Mouse (Mus musculus) thymus, postnatal 36 days (tissue): Measurements from ENCODE around the gene Stk24.

Experiments used
- DNase-seq, 2 experiments: peaks; one replicate each; pipeline ENCODE4 v3.0.0; 2022; ENCODE audit warnings: mixed read lengths in 2 of 2

Stk24 gene

GRCm38 (mm10) chr14:121350011-121350410 lies 29.8 kb downstream of the Stk24 start:
- no peak for DNase-seq

GRCm38 (mm10) chr14:121349291-121349690 lies 30.5 kb downstream of the Stk24 start:
- no peak for DNase-seq

DNA sequence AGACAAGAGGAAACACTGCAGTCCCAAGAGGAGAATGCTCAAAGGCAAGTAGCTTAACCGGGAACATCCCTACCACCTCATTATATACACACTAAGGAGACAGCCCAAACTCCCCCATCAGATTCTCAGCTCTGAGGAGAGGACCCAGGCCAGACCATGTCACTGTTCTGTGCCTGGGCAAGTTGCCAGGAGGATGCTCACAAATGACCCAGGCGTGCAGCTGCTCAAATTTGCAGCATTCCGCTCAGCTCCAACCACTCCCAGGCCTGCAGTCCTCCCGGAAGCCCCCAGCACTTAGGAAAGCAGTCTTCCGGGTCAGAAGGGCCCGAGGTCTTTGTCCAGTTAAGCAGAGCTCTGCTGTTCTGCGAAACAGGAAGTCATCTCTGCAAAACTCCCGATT lies 31.6 kb downstream of the Stk24 start:
- no peak for DNase-seq

DNA sequence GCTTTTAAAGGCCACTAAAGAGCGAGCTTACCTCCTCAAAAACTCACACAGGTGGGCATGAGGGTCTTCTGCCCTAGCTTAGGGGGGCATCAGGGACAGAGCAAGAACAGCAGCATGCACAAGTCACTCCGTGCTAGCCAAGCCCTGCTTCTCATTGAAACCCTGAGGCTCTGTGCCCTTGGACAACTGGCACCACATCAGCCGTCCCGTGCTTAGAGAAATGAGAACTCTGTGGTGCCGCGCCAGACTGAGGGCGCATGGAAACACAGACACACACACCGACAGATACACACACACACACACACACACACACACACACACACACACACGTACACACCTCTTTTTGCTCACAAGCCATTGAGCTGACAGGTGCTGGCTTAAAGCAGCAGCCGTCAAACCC lies 32.7 kb downstream of the Stk24 start:
- no peak for DNase-seq

DNA sequence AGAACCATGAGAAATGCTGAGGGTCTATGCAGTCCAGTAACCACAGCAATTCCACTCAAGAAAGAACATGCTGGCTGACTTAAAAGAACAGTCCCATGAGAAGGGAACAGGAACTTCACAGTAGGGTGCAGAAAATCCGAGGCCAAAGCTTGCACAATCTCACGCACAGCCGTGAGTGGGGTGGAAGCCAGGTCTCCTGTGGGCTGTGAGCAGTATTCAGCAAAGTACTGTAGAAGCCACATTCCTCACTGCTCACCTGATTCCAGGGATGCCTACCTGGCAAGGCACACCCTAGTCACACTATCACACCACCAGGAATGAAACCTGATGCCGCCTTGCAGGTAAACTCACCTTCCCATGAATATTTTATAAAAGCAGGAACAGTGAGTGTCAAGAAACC lies 33.2 kb downstream of the Stk24 start:
- DNase-seq = no peak

DNA sequence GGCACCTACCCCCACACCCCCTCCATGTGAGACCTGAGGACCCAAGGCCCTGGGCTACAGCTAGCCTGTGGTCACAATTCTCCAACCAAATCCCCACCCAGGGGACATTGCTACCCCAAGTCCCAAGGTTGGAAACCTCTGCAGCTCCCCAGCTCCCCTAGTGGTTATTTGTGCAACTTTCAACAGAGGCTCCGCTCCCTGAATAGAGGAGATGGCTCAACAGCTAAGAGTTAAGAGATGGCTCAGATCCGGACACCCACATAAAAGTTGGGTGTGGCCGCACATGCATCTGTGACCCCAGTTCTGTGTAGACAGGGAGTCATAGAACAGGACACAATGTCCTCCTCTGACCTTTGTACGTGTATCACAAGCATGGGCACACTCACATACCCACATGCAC lies 33.8 kb downstream of the Stk24 start:
- DNase-seq = no peak

- DNase-seq = no peak
These were observed 34.9 kb downstream of the Stk24 start for GRCm38 (mm10) chr14:121344928-121345327.

- no peak for DNase-seq
These were observed 36.9 kb downstream of the Stk24 start for GRCm38 (mm10) chr14:121342885-121343284.

DNA sequence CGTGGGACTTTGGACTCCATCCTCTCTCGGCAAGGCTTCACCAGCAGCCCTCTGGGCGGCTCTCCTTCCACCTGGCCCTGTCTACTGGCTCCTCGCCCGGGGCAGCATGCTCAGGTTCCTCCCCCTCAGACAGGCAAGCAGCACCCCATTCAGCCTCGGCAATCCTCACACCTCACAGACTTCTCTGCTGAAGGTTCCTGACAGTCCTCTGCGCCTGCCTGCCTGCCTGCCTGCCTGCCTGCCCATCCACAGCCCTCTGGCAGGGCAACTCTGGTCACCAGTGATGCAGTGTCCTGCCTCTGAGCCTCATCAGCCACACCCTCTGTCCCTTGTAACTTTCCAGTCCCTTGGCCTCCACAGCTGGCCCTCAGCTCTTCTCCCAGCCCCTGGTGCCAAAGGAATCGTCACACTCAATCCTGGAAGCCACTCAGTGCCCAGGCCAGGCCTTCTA lies 39.8 kb downstream of the Stk24 start:
- no peak for DNase-seq

DNA sequence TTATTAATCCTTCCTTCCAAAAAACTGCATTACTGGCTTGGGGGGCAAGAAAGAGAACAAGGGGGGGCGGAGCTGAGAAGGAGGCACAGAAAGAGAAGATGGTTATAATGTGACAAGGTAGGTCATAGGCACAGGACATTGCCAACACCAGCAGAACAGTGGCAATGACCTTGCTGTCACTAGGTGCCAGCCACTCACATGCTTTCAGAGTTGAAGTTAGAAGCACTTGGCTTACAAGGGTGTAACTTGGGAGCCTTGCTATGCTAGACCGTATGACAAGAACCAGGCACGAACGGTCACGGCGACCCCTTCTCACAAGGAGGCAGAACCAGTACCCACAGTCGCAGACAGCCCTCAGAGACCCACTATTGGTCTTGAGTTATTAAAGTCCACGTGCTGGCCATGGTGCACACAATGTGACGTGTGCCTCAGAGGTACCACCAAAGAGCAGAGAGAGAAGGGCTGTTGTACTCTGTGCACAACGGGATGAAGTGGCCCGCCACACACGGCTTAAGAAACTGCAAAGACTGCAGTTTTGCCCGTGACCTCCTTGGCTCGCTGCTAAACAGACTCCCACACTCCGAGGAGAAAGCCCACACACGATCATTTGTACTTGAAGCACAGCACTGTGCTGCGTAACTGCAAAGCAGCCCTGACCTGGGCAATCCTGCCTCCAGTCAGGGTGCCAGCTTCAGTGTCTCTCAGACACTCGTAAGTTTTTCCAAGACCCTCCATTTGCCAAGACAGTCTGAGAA lies 40.8 kb downstream of the Stk24 start:
- DNase-seq = no peak

GRCm38 (mm10) chr14:121330090-121330408 lies 49.8 kb downstream of the Stk24 start:
- DNase-seq = no peak

DNA sequence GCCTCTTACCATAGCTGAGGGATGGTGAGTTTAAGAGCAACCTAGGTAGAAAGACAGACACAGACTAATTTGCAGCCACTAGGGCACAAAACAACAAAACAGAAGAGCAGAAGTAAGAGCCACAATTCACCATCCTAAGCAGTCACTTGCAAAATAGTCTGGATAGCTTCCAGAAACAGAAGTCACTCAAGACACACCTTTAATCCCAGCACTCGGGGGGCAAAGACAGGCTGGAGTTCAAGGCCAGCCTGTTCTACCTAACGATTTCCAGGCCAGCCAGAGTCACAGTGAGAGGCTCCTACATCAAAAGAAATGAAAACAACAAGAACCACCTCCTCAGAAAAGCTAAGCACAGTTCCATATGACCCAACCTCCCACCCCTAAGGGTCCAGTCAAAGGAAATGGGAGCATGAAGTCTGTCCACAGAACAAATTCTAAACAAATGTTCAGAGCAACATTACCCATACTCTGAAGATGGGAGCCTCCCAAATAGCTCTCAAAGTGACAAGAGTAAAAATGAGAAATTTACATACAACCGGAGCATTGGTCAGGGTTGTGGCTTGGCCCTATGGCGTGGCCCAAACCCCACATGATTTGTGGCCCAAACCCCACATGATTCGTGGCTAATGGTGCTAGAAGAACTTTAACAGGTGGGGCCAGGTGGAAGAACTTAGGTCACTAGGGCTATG lies 50.3 kb downstream of the Stk24 start:
- no peak for DNase-seq

DNA sequence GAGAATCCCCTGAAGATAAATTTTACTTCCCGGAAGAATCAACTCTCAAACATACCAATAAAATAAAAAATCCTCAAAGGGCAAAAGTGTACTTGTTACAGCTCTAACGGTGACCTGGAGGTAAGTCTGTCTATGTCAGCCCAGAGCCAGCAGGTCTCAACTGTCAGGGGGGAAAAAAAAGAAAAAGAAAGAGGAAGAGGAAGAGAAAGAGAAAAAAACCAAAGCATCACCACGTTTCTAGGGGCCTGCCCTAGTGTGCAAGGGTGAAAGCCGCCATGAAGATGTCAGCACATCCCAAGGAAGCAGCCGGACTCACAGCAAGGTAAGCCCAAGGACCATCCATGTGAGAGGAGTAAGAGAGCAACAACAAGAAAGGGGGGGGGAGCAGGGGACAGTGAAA lies 50.9 kb downstream of the Stk24 start:
- no peak for DNase-seq

DNA sequence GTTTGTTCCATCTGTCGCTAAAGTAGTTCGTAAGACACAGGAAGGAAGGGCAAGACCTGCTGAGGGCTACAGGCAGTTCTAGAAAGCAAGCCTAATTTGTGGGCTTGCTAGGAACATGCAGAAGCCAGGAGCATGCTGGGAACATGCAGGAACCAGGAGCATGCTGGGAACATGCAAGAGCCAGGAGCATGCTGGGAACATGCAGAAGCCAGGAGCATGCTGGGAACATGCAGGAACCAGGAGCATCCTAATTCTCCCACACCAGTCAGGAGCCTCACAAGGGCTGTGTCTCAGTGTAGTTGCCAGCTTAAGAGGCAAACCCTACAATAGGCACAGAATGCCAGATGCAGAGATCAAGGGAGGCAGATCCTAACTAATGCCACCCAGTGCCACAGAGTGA lies 53.4 kb downstream of the Stk24 start:
- no peak for DNase-seq

DNA sequence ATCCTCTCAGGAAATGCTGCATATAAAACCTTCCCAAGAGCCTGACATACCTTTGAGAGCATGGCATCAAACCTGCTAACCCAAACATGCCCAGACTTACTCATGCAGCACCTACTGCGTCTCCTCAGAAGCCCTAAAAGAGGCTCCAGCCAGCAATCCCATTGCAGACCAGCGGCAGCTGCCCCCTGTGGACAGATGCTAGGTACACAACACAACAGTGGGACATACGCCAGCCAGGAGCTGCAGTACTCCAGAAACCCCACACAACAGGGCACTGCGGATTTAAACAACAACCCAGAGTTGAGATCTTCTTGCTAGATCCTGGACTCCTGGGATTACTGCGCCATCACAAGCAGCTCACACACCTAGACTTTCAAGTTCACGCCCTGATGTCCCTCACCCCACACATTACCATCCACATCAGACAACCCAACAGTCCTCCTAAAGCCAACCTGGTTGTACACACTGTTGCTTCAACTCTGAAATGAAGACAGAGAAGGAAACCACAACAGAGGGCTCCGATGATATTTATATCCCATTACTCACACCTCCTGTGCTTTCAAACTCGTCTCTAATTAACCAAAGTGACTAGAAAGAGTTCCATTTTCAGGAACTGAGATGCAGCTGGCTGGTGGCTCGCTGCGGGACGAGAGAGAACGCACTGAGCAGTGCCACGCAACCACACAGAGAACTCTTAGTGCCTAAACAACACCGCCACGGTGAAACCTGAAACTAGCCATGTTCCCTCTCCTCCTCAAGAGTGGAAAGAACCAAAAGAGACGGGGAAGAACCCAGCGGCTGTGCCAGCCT lies 55.1 kb downstream of the Stk24 start:
- DNase-seq = no peak

- no peak for DNase-seq
These were observed 57.2 kb downstream of the Stk24 start for GRCm38 (mm10) chr14:121322641-121323040.

DNA sequence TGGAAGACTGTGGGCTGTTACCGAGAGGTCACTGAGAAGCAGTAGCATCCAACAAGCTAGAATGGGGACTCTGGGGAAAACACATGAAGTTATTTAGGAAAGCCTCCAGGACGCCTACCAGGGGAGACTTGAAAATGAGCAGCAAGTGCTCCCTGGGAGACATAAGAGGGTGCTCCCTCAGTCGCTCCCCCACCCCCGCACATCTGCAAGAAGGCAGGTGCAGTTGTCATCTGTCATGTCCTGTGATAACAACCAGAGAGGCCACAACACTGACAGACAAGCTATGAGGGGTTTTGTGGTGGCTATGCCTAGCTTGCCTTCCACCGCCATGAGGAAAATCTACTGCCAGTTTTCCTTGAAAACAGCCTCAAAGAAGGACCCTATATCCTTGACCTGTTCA lies 57.7 kb downstream of the Stk24 start:
- DNase-seq = no peak

- no peak for DNase-seq
These were observed 61.4 kb downstream of the Stk24 start for GRCm38 (mm10) chr14:121318382-121318781.

- DNase-seq = no peak
These were observed 62.5 kb downstream of the Stk24 start for GRCm38 (mm10) chr14:121317312-121317671.

DNA sequence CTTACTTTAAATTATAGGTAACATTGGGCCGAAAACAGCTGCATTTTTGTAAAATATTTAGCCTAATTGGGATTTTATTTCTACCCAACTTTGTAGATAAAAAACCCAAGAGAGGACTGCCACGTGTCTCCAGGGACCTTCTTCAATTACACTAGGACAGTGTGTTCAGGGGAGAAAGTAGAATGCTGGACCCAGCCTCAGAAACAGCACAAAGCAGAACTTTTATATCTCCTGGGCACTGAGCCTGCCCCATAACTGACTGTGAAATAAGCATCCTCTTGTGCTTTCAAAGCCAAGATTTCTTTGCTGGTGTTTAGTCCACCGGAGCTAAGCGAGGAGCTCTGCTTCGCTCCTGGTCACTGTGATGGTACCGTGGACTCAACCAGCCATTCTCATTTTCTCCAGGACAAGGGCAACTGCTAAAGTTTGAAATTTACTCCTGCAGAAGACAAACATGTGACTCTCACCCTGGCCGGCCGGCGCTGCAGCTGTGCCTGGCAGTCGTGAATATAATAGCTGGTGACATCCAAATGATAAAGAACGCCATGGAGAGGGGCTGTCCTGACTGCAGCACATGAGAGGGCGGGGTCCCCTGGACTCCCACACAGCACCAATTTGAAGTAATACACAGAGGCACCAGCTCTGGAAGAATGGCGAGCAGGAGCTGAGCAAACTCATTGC lies 63.0 kb downstream of the Stk24 start:
- no peak for DNase-seq

DNA sequence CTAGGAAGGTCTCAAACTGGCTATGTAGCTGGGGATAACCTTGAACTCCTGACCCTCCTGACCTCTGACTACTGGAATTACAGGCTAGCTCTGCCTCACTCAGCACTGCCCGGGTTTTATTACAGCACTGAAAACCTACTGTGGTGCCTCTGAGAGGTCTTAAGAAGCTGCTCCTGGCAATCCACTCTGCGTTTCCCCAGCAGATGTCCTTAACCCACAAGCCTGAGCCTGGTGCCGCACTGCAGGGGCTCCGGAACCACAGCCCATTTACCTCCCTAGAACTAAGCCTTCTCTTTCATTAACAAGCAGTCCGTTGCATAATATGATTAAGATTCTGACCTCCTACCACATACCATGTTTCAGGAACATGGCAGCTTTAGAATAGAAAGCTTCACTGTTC lies 63.7 kb downstream of the Stk24 start:
- no peak for DNase-seq

DNA sequence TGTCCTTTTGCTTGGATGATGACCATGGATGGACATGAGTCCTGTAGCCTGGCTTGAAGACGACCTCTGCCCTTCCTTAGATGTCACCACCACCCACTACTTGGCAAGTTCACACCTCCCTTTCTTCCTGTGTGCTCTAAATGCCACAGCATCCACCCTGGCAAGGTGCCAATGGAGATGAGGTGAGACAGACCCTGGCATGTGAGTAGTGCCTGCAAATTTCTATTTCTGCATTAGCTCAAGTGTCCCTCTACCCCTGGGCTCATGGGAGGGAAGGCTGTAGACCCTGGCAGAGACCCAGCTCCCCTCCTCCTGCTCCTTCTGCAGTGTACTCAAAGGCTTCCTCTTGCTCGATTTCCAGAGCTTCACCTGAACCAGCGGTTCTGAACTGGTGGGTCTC lies 64.9 kb downstream of the Stk24 start:
- no peak for DNase-seq

DNA sequence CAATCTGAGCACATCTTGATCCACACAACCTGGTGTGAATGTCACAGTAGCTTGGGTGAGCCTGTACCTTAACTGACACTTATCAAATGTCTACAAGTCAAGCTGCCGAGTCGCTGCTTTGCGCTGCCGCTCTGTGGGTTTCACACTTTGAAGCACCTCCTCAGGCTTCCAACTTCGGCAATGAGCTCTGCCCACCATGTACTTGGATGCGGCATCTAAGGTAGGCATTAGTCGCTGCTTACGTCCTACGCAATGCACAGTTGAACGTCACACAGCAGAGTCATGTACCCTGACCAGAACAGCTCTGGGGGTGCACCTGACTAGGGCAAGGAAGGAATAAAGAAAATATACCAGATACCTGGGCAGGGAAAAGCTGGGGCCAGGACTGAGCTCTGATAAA lies 66.5 kb downstream of the Stk24 start:
- DNase-seq = no peak
